Mouse (Mus musculus): Measurements from ENCODE around the gene Dpp6. TPM values are rescaled to one million over a fixed set of nuclear protein-coding genes. Genes with fewer than 3 reads are reported as not detected.

The Dpp6 gene
- polyA plus RNA-seq, 1 experiment: not detected

DNA sequence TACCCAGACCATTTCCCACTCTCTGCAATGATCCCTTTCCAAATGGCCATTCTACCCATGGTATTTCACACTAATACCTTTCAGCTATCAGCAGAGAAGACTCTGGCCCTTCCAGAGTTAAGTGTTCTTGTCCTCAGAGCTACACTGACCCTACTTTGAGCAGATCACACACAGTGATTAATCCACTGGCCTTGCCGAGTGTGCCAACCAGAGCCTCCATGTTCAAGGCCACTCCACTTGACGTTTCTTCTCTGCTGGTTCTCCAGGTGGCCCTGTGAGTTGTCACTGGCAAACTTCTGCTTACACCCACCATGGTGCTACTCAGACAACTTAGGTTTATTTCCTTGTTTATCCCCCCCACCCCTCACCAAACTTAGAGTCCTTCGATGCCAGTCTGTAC, 433.9 kb downstream of the Dpp6 start:
- Histone ChIP-seq H3K4me3 (ENCODE audit: insufficient read depth, low read depth, low read length) (no peak overlapping the region), H3K27ac (replicated peaks; ENCODE audit: low read depth, low read length) (no peak overlapping the region), H3K4me1 (ENCODE audit: control insufficient read depth, insufficient read depth, insufficient read length, low read length) (no peaks in the 10 kb centered on the region)

DNA sequence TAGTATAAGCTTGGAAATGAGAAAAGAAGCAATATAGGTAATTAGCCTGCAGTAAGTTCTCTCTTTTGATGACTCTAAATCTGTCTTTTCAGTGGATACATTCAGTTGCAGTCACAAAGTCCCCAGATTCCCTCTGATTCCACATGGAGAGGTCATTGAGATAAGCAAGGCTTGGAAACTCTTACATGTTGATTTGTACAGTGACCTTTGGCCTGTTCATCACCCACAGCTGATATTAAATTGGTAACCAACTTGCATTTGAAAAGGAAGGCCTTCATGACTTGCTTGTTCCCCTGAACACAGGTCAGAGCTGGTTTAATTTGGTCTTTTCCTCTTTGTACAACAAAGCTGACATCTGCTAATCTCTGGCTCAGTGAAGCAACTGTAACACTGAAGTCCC, 434.4 kb downstream of the Dpp6 start:
- H3K4me1 ChIP-seq (ENCODE audit: control insufficient read depth, insufficient read depth, insufficient read length, low read length): no peaks in the 10 kb centered on the region
- H3K27ac ChIP-seq (replicated peaks; ENCODE audit: low read depth, low read length): no peak overlapping the region
- H3K4me3 ChIP-seq (ENCODE audit: insufficient read depth, low read depth, low read length): no peak overlapping the region

DNA sequence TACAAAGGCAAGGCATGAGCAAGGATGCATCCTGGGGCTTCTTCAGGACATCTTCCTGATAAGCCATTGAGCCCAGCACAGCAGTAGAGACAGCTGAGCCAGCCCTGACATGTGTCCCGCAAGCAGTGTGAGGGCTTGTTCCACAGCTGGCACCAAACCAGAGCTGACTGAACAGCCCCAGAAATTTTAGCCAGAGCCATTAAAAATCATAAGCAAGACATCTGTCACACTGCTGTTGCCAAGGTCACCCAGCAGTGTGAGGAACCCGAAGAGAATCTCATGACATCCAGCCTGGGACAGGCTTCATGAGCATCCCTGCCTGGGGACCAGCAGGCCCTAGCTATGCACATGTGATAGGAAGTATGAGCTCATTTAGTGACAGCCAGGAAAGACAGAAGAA, 438.2 kb downstream of the Dpp6 start:
- H3K4me1 ChIP-seq (ENCODE audit: control insufficient read depth, insufficient read depth, insufficient read length, low read length): no peaks in the 10 kb centered on the region

DNA sequence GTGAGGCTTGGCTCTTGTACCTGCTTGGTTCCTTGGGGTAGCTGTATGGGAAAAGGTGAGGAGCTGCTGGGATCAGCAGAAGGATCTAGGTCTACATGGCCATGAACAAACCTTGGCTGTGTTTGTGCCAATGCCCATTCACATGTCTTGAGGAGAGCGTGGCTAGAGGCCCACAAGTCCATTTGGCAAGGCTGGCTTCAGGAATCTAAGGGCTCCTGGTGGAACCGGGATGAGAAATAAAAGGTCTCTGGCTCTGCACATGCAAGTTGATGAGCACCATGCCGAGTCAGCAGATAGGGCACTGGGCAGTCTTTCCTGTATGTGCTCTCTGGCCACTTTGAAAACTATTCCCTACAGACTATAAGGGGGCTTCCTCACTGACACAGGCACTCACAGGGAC, 441.6 kb downstream of the Dpp6 start:
- no peaks in the 10 kb centered on the region for H3K4me1 ChIP-seq (ENCODE audit: control insufficient read depth, insufficient read depth, insufficient read length, low read length)
- no peak overlapping the region for H3K4me3 ChIP-seq (ENCODE audit: insufficient read depth, low read depth, low read length)
- H3K27ac ChIP-seq (replicated peaks; ENCODE audit: low read depth, low read length): no peak overlapping the region

More for the DNA sequence above, 438.2 kb downstream of the Dpp6 start:
- Histone ChIP-seq H3K27ac (replicated peaks; ENCODE audit: low read depth, low read length) (no peak overlapping the region), H3K4me3 (ENCODE audit: insufficient read depth, low read depth, low read length) (no peak overlapping the region)

DNA sequence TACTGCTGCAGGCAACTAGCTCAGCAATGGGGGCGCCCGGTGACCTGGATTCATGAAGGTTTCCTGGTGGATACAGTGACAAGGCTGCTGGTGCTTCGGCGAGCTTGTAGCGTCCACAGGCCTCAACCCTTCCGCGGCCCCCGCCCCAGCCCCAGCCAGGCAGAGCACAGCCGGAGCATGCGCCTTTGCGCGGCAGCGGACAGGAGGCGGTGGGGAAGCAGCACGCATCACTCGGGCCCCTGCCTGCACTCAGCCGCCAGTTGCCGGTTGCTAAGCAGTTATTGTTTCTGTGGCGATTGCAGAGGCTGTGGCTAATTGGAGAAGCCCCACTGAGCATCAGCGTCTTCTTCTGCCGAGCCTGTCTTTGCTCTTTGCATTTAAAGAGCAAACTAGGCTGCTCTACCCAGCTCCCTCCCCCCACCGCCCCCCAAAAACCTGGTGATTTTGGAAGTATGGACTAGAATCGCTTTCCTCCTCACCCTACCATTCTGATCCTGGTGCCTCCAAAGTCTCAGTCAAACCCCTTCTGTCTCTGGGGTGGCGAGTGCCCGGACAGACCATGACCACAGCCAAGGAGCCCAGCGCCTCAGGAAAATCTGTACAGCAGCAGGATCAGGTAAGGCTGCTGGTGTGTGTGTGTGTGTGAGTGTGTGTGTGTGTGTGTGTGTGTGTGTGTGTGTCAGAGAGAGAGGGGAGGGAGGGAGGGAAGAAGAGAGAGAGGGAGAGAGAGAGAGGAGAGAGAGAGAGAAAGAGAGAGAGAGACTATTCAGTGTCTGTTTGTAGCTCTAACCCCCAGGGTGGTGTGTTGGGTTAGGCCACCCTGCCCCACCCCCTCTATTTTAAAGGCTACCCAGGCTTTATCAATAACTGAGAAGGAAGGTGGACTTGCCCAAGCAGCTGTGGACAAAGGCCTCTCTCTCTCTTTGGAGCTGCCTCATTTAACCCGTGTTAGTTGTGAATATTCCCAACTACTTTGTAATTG, 445.0 kb downstream of the Dpp6 start:
- no peak overlapping the region for H3K27ac ChIP-seq (replicated peaks; ENCODE audit: low read depth, low read length)
- no peaks in the 10 kb centered on the region for H3K4me1 ChIP-seq (ENCODE audit: control insufficient read depth, insufficient read depth, insufficient read length, low read length)
- H3K4me3 ChIP-seq (ENCODE audit: insufficient read depth, low read depth, low read length): no peak overlapping the region

DNA sequence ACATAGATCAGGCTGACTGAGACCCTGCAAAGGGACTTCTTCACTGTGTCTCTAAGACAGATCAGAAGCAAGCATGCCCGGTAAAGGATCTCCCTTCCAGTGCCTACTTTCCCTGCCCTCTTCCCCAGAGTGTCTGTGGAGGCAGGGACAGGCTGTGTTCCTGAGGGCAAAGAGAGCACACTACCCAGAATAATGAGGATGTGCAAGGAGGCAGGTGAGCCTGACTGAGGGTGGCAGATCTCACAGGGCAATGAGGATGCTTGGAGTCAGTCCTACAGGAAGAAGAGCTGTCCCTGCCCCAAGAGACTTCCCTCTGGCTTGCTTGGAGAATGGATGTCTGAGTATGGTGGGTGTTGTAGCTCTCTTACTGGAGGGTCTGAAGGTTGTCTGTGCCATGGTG, 445.7 kb downstream of the Dpp6 start:
- Histone ChIP-seq H3K4me3 (ENCODE audit: insufficient read depth, low read depth, low read length) (no peak overlapping the region), H3K27ac (replicated peaks; ENCODE audit: low read depth, low read length) (no peak overlapping the region)

DNA sequence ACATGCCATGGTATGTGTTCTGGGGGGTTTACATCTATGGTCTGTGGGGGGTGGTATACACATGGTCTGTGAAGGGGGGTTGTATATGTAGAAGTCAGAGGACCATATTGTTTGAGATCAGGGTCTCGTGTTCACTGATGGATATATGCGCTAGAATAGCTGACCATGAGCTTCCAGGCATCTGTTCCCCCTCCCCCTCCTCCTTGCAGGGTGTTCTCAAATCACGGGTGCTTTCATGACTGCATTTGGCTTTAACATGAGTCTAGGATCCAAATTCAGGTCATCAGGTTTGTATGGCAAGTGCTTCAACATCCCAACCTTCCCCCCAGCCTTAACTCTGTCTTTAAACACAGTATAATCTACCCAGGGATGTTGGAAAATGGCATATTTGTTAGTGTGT, 448.3 kb downstream of the Dpp6 start:
- Histone ChIP-seq H3K27ac (replicated peaks; ENCODE audit: low read depth, low read length) (no peak overlapping the region), H3K4me1 (ENCODE audit: control insufficient read depth, insufficient read depth, insufficient read length, low read length) (no peaks in the 10 kb centered on the region), H3K4me3 (ENCODE audit: insufficient read depth, low read depth, low read length) (no peak overlapping the region)

More for the DNA sequence above, 445.7 kb downstream of the Dpp6 start:
- H3K4me1 ChIP-seq (ENCODE audit: control insufficient read depth, insufficient read depth, insufficient read length, low read length): no peaks in the 10 kb centered on the region

DNA sequence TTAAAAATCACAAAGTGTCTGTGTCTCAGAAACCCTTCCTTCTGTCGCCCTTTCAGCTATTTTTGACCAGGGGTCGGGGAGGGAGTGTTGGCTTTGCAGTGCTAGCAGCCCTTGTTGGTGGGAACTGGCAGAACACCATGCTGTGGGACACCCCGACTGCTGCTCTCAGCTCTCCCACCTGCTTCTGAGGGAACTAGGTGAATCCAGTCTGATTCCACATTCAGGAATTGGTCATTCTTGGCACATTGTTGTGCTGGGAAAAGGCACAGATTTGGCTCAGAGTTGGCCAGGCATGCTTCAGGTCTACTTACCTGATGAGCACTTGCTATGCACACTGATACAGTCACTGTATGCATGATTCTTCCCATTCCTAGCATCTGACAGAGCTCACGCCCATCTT, 454.3 kb downstream of the Dpp6 start:
- no peak overlapping the region for H3K4me3 ChIP-seq (ENCODE audit: insufficient read depth, low read depth, low read length)
- H3K27ac ChIP-seq (replicated peaks; ENCODE audit: low read depth, low read length): no peak overlapping the region
- no peaks in the 10 kb centered on the region for H3K4me1 ChIP-seq (ENCODE audit: control insufficient read depth, insufficient read depth, insufficient read length, low read length)

DNA sequence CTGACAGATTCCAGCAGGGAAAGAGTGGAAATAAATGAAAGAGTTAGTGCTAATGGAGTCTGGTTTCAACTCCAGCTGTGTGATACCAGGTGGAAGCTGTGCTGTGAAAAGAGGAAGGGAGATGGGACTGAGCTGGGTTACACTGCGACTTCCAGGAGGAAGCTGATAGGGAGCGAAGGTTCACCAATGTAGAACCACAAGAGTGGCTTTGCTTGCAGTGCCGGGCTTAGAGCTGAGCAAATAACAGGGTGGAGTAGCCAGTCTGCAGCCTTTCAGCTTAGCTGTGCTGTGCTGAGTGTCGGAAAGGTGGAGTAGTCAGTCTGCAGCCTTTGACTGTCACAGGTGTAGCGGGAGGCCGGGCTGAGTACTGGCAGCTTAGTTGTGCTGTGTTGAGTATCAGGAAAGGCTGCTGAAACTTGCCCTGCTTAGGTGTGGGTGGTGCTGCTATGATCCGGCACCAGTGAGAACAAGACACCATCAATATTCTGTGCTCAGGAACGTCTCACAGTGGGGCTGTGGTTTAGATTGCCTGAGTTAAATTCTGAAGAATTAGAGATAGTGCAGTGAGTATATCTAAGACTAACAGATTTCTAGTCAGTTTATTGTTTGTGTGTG, 457.9 kb downstream of the Dpp6 start:
- H3K4me1 ChIP-seq (ENCODE audit: control insufficient read depth, insufficient read depth, insufficient read length, low read length): no peaks in the 10 kb centered on the region
- H3K4me3 ChIP-seq (ENCODE audit: insufficient read depth, low read depth, low read length): no peak overlapping the region
- H3K27ac ChIP-seq (replicated peaks; ENCODE audit: low read depth, low read length): no peak overlapping the region

DNA sequence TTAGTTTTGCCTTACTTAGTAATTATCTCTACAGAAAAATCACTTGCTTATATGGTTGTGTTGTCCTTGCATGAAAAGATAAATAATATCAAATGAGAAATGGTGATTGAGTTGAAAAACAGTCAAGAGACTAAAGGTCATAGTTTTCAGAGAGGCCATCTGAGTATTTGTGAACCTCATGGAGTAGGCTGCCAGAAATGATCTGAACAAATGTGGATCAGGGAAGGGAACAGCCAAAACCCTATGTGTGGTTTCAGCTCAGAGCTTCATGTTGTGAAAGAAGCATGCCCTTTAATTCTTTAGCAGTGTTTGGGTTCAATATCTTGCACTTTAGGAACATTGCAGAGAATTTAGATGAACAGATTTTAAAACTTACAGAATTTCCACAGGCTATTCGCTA, 458.9 kb downstream of the Dpp6 start:
- no peaks in the 10 kb centered on the region for H3K4me1 ChIP-seq (ENCODE audit: control insufficient read depth, insufficient read depth, insufficient read length, low read length)
- no peak overlapping the region for H3K4me3 ChIP-seq (ENCODE audit: insufficient read depth, low read depth, low read length)
- H3K27ac ChIP-seq (replicated peaks; ENCODE audit: low read depth, low read length): no peak overlapping the region

DNA sequence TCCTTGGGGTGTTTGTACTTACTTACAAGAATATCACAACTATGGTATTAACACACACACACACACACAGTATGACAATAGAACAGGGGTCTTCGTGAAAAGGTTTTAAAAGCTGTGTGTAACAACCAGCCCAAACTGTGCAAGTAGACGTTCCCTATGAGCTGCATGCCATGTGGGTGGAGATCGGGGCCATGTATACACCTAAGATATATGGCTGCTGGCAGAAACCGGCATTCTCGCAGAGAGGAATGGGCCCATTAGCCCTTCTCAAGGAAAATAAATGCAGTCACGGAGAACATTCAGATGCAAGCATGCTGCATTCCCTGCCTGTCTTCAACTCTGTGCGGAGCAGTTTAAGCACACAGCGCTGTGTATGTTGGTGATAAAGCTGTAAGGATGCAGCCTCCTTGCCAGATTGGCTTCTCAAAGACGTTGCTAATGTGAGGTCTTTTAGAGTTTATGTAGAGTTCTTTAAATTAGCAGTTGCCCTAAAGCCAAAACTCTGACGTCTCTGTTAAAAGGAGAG, 461.2 kb downstream of the Dpp6 start:
- Histone ChIP-seq H3K4me3 (ENCODE audit: insufficient read depth, low read depth, low read length) (no peak overlapping the region), H3K27ac (replicated peaks; ENCODE audit: low read depth, low read length) (no peak overlapping the region), H3K4me1 (ENCODE audit: control insufficient read depth, insufficient read depth, insufficient read length, low read length) (no peaks in the 10 kb centered on the region)

DNA sequence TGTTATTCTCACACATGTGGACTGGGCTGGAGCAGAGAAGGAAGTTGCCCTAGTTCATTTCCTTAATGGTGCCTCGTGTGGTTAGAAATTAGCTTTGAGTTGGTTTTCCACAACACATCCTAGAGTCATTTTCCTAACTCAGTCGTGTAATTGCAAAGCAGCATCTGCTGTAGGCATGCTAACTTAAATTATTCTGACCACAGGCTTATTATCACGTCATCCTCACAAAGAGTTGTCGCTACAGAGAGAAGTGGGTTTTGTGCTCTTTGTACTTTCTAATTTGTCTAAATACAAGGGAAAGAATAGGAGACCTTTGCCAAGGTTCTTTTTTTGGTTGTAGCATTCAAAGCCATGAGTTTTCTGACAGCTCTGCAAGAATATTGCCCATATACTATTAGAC, 469.9 kb downstream of the Dpp6 start:
- Histone ChIP-seq H3K27ac (replicated peaks; ENCODE audit: low read depth, low read length) (no peak overlapping the region), H3K4me1 (ENCODE audit: control insufficient read depth, insufficient read depth, insufficient read length, low read length) (no peaks in the 10 kb centered on the region), H3K4me3 (ENCODE audit: insufficient read depth, low read depth, low read length) (no peak overlapping the region)

DNA sequence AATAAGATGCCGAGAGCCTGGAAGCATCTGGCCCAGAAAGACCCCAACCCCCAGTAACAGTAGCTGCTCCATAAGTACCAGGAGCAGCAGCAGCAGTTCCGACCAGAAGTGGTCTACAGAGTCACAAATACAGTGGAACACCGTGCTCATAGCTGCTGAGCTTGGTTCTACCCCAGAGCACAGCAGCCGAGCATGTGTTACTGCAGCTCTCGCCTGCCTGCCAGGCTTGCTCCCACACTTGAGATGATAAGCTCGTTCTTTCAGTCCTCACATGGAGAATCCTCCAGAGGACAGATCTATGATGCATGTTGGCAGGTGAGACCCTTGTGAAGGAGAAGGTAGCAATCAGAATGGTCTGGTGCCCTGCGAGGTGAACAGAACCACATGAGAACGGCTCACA, 474.4 kb downstream of the Dpp6 start:
- Histone ChIP-seq H3K27ac (replicated peaks; ENCODE audit: low read depth, low read length) (no peak overlapping the region), H3K4me3 (ENCODE audit: insufficient read depth, low read depth, low read length) (no peak overlapping the region), H3K4me1 (ENCODE audit: control insufficient read depth, insufficient read depth, insufficient read length, low read length) (no peaks in the 10 kb centered on the region)

DNA sequence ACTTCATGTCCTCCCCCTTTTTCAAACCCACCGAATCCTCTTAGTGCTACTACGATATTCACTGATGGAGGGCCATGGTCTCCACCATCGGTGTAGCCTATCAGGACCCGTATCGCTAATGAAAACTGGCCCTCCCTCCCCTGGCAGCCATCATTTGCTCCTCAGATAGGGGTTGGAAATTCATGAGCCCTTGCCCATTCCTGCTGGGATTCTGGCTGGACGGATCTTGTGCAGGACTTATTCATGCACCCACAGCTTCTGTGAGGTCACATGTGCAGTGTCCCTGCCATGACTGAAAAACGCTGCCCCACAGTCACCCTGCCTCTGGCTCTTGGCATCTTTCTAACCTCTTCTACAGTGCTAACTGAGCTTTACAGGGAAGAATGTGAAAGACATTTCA, 475.2 kb downstream of the Dpp6 start:
- H3K27ac ChIP-seq (replicated peaks; ENCODE audit: low read depth, low read length): no peak overlapping the region
- no peaks in the 10 kb centered on the region for H3K4me1 ChIP-seq (ENCODE audit: control insufficient read depth, insufficient read depth, insufficient read length, low read length)
- H3K4me3 ChIP-seq (ENCODE audit: insufficient read depth, low read depth, low read length): no peak overlapping the region

DNA sequence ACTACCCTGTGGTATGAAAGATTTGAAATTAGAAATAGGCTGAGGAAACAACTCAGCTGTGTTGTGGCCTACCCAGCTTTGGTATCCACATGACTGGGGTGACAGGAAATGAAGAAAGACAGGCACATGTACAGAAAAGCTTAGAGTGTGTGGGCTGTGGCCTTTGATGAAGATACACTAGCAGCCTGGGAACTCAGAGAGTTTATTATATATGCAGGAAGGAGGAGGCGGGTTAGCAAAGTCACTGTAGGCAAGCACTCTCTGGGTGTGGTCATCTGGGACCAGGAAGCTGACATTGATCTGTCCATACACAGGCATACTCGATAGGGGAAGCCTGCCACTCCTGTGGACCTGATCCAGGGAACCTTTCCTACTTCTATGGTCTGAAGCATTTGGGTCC, 487.1 kb downstream of the Dpp6 start:
- Histone ChIP-seq H3K4me3 (ENCODE audit: insufficient read depth, low read depth, low read length) (no peak overlapping the region), H3K27ac (replicated peaks; ENCODE audit: low read depth, low read length) (no peak overlapping the region), H3K4me1 (ENCODE audit: control insufficient read depth, insufficient read depth, insufficient read length, low read length) (no peaks in the 10 kb centered on the region)
